Mouse (Mus musculus): ENCODE data around the gene Bcat1.

Bcat1 gene

DNA sequence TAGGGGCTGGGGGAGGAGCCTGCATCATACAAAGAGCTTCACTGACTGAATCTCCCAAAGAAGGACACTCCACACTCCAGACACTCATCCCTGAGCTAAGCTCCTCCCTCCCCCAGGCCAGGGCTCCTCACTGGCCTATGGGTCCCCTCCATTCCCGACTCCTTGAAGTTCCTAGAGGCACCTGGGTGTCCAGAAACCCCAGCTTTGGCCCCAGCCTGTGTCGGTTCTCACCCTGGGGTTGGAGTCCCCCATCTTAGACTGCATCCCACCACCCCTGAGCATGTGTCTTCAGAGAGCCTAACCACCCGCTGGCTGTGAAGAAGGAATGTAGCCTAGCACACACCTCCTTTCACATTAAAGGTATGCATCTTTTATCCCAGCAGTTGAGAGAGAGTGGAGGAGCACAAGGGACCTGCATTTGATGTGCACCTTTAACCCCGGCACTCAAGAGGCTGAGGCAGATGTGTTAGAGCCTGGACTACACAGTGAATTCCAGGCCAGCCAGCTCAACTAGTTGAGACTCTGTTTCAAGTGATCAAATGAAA is 10.6 kb downstream of the Bcat1 start:
- in situ Hi-C loops (cut with MboI; ENCODE audit: unreplicated experiment in 2 of 2) = no loop called here

DNA sequence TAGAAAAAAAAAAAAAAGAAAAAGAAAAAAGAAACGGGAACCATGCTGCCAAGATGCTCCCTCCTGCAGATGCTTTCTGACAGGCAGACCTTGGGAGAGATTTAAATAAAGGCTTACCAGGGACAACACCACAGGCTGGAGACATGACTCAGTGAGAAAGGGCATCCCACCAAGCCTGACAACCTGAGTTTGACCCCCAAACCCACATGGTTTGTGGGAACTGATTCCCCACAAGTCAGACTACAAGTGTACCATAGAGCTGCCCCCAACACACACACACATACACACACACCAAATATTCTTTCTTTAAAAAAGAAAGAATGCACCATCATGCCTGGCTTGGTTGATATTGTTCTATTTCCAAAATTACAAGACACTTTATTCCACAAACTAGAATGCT is 11.9 kb downstream of the Bcat1 start:
- in situ Hi-C loops (cut with MboI; ENCODE audit: unreplicated experiment in 2 of 2) = no loop called here

GRCm38 (mm10) chr6:145063212-145063868 is 12.6 kb downstream of the Bcat1 start:
- in situ Hi-C loops (cut with MboI; ENCODE audit: unreplicated experiment in 2 of 2) = no loop called here

GRCm38 (mm10) chr6:145062763-145063162 is 13.2 kb downstream of the Bcat1 start:
- in situ Hi-C loops (cut with MboI; ENCODE audit: unreplicated experiment in 2 of 2) = no loop called here

DNA sequence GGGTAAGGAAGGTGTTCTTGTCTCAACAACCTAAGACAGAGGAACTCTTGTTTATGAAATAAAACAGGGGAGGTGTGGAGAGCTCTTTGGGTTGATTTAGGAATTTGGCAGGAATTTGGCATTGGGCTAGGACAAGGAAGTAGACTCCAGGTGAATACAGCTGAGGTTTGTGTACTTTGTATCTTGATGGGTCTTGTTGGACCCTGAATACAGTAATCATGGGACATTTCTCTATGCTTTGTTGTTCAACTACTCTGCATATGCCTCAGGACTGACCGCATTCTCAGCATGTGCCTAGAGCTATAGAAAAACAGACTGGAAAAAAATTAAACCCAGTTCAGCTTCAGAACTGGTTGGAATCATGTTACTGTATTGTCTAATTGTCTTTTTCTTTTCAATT is 14.6 kb downstream of the Bcat1 start:
- in situ Hi-C loops (cut with MboI; ENCODE audit: unreplicated experiment in 2 of 2) = no loop called here

DNA sequence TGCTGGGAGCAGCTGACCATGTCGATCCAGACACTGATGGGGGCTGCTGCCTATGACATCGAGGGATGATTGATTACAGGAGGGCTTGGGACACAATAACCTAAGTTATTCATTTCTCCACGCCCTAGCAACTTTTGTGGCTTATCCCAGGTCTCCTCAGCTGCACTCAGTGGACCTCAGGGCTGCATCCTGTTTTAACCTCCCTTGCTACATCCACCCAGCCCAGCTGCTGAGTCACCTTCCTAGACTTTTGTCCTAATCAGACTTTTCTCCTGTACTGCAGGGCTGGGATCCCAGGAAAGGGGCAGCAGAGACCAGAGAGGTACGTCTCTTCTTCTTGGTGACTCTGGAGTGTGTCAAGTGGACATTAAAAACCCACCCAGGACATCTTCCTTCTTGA is 19.9 kb downstream of the Bcat1 start:
- in situ Hi-C loops (cut with MboI; ENCODE audit: unreplicated experiment in 2 of 2) = no loop called here

- in situ Hi-C loops (cut with MboI; ENCODE audit: unreplicated experiment in 2 of 2) = no loop called here
Observed at GRCm38 (mm10) chr6:145055277-145055858, 20.6 kb downstream of the Bcat1 start.

- in situ Hi-C loops (cut with MboI; ENCODE audit: unreplicated experiment in 2 of 2) = no loop called here
Observed at GRCm38 (mm10) chr6:145052669-145053068, 23.3 kb downstream of the Bcat1 start.

GRCm38 (mm10) chr6:145050899-145051298 is 25.1 kb downstream of the Bcat1 start:
- in situ Hi-C loops (cut with MboI; ENCODE audit: unreplicated experiment in 2 of 2) = no loop called here

DNA sequence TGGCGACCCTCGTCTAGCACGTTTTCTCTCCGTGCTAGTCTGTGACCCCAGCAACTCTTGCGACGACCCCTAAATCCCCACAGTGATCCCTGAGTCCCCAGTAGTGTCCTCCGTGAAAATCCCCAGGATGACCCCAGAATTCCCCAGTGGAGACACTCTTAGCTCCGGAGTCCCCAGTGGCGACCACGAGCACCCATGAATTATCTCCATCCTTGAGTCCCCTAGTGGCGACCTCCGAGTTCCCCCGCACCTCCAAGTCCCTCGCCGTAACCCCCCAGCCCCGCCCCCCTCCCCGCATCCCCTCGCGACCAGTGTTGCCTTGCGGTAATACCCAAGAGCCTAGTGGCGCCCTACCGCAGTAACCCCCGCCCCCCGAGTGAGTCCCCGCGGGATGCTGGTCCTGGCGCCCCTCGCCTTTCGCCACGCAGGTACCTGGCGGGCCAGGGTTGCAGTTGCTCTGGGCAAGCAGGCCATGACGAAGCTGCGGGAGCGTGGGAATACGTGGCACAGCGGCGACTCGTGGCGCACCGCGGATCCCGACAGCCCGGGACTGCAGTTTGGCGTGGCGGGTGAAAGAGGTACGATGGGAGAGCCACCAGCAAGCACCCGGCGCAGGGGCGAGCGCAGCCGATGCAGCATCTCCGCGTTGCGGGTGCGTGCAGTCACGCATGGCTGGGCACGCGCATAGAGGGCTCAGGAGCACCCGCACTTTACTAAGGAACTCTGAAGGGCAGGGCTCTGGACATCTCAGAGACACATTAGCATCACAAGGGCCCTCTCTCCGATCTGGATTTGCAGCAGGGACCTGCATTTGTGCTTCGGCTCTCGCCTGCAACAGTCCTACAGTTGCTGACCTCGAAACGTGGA is 27.6 kb downstream of the Bcat1 start:
- in situ Hi-C loops (cut with MboI; ENCODE audit: unreplicated experiment in 2 of 2) = no loop called here

DNA sequence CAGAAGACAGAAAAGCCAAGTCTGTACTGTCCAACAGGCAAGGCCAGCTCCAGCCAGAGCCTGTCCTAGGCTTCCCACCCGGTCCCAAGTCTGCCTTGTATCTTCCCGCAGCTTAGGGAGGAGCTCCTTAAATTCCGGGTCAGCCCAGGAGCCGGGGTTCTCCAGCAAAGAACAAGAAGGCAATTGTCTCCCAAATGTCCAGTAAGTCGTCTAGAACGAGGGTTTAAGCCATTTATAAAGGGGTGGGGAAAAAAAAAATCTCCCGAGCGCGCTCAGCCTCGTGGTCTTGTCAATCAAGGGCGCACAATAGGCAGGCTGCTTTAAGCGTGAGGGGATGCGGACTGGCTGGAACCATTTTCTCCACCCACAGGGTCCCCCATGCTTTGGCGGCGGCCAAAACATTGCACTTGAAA is 28.5 kb downstream of the Bcat1 start:
- in situ Hi-C loops (cut with MboI; ENCODE audit: unreplicated experiment in 2 of 2) = no loop called here

DNA sequence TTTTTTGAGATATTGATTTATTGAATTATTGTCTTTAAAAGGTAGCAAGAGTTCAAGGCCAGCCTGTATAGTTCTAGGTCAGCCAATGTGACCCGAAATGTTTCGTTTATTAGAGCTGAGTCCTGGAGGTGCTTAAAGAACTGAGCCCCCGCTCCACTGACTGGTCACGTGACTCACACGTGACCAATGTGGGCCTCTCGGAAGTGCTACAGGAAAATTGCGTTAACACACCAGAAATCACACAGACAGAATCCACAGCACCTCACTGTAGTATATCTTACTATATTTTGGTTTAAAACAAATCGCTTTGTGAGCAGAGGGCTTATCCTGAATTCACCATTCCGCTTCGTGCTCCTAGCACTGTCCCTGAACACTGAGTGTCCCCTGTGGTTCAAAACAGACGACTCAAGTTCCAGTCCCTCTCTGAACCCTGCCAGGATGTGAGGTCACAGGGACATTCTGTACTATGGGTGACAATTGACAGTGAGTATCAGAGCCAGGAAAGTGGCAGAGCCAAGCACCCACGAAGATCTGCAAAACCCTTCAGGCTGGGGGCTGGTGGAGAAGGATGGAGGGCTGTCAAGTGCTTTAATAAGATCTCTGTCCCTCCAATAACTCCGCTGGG is 29.6 kb downstream of the Bcat1 start:
- in situ Hi-C loops (cut with MboI; ENCODE audit: unreplicated experiment in 2 of 2) = no loop called here

DNA sequence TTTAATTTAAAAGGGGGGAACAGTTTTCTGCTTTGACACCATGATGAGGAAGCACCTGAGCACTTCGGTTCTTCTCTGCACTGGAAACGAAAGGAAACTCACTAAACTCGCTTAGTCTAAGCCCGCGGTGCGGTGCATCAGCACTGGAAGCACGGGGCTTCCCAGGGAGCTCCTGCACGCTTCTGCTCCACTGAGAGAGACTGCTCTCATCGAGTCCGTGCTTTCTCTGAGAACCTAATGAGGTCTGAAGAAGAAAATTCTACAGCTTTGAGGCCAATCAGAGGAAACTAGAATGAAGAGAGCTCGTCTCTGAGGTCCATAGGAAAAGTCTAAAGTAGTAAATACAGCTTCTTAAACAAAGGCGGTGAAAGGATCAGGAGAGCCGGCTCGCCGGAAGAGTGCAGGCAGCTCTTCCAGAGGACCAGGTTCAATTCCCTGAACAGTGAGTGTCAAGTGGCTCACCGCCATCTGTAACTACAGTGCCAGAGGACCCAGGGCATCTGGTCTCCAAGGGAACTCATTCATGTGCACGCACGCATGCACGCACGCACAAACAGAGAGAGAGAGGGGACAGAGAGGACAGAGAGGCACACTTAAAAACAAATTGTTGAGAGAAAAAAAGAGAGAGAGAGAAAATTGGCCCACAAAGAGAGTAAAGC is 30.9 kb downstream of the Bcat1 start:
- in situ Hi-C loops (cut with MboI; ENCODE audit: unreplicated experiment in 2 of 2) = no loop called here

GRCm38 (mm10) chr6:145040732-145041131 is 35.3 kb downstream of the Bcat1 start:
- in situ Hi-C loops (cut with MboI; ENCODE audit: unreplicated experiment in 2 of 2) = no loop called here

DNA sequence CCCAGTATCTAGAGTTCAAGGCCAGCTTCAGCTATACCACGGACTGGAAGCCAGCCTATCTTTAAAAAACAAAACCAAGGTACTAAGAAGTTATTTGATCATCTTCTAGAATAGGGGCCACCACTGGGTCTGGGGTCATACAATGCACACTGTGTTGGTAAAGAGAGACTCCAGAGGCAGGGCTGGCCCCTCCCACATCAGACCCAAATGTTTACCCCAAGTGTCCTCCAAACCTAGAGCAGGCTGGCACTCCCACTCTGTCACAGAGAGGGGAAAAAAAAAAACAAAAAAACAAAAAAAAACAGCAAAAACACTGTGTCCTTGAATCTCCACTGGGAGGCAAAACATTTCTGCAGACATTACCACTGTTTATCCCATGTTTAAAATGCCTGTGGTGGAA is 38.4 kb downstream of the Bcat1 start:
- in situ Hi-C loops (cut with MboI; ENCODE audit: unreplicated experiment in 2 of 2) = loop anchor here in 1 of 2 experiments (5.0 kb wide), 1 partner anchor 35 kb away; no protein-coding TSS in a partner anchor

GRCm38 (mm10) chr6:145035412-145035811 is 40.6 kb downstream of the Bcat1 start:
- in situ Hi-C loops (cut with MboI; ENCODE audit: unreplicated experiment in 2 of 2) = loop anchor here in 1 of 2 experiments (5.0 kb wide), 1 partner anchor 37 kb away; no protein-coding TSS in a partner anchor

DNA sequence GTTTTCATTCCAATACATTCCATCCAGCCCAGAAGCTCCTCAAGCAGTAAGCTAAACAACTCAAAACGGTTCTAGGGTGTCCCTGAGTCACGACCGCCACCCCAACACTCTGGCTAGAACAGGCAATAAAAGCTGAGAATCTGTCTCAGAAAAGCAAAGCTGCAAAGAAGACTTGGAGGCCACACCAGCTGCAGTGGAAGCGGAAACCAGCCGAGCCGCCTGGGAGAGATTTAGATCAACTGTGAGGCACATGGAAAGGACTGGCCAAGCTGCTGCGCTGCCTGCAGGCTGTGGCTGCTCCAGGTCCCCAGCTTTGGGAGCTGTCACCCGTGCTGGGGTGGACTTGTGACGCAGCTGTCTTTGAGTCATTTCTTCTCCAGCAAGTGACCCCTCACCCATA is 45.4 kb downstream of the Bcat1 start:
- in situ Hi-C loops (cut with MboI; ENCODE audit: unreplicated experiment in 2 of 2) = no loop called here

DNA sequence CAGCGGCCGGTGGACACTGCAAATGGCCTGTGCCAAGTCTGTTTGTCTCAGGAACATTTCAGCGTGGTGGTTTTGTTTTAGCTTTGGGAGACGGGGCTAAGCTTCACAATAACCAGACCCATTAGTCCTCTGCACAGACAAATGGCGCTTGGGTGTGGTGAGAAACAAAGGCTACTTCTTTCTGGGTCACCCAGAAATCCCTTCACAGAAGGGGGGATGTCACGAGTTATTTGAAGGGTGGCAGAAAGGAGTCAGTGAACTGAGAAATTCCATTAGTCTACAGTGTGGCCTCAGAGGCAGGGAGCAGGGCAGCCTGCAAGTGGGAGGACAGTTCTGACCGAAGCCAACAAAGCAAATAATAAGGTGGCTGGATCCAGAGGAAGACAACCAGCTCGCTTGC is 52.0 kb downstream of the Bcat1 start:
- in situ Hi-C loops (cut with MboI; ENCODE audit: unreplicated experiment in 2 of 2) = loop anchor here (5.0 to 25.0 kb wide), 4 partner anchors 53 to 788 kb away; partner anchors contain the start of gene Bcat1 (in 1 of the 2)

DNA sequence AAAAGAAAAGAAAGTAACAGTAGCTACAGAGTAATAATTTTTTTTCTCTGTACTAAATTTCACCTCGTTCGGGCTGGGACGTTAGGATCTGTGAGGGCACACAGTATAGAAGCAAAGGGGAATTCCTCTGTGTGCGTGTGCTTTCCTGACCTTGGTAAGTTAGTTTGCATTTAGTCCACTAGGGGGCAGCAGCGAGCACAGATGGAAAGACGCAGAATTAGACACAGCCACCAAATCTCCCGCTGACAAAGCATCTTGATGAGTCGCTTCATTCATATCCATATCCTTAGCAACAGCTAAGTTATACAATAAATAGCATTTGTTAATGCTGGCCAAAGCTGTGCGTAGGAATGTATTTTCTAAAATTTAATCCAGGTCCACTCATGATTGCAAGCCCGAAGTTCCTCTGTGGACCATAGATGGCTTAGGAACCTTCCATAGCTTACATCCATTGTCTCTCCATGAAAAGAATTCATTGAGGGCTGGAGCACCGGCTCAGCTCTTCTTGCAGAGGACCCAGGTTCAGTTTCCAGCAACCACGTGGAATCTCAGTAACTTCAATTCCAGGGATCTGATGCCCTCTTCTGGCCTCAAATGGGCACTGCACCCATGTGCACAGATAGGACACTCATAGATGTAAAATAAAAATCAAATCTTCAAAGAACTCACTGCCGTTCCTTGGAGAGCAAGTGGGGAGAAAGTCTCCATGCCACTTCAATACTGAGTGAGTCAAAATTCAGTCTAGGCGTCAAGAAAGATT is 52.8 kb downstream of the Bcat1 start:
- in situ Hi-C loops (cut with MboI; ENCODE audit: unreplicated experiment in 2 of 2) = loop anchor here (5.0 to 25.0 kb wide), 4 partner anchors 54 to 789 kb away; partner anchors contain the start of gene Bcat1 (in 1 of the 2)

Data from v-Abl transformed pro-B cells (cell line).